Mouse (Mus musculus) mammary gland, adult 2 months (tissue): ENCODE results near the gene Cdc20. TPM values are rescaled to one million over a fixed set of nuclear protein-coding genes. Genes with fewer than 3 reads are reported as not detected.

Experiments
- polyA plus RNA-seq: library from polyadenylated mRNA; depleted of rRNA; stranded (reverse); fragments of >200 nt; gene quantifications from 2 replicates; pipeline ENCODE4 v1.2.3, GENCODE M21; 2012; ENCODE audit warnings: low replicate concordance; rRNA removed

The Cdc20 gene
- polyA plus RNA-seq = 5.6 and 9.2 TPM in 2 replicates

GRCm38 (mm10) chr4:118436820-118437603 is at the start of gene Cdc20:
Gene Cdc20 (minus strand): TSS chr4:118437352.

GRCm38 (mm10) chr4:118457345-118457975 is 20.3 kb upstream of the Cdc20 start, which contains the start of gene Mpl:
Gene Mpl (minus strand): TSS chr4:118457513.

GRCm38 (mm10) chr4:118427768-118428451 is 9.2 kb downstream of the Cdc20 start, which contains the start of gene Elovl1:
Gene Elovl1 (plus strand): TSS chr4:118428093.

GRCm38 (mm10) chr4:118409142-118409900 is 27.8 kb downstream of the Cdc20 start, which contains the start of the genes Szt2 and Med8:
Gene Szt2 (minus strand): TSS chr4:118409273.
Gene Med8 (plus strand): TSS chr4:118409337.

Other genes with a start within 250 kb of the Cdc20 start
- 38.2 and 71.2 TPM in 2 replicates for gene Ptprf, start 145.9 kb downstream of the Cdc20 start, polyA plus RNA-seq
- 25.6 and 37.1 TPM in 2 replicates for gene Szt2, start 28.1 kb downstream of the Cdc20 start, polyA plus RNA-seq
- 18.0 and 34.9 TPM in 2 replicates for gene Med8, start 28.0 kb downstream of the Cdc20 start, polyA plus RNA-seq
- gene Elovl1, start 9.3 kb downstream of the Cdc20 start, polyA plus RNA-seq = 173 and 250 TPM in 2 replicates
- gene Mpl, start 20.2 kb upstream of the Cdc20 start, polyA plus RNA-seq = 0.07 and 0.18 TPM in 2 replicates
- gene Tie1, start 52.7 kb upstream of the Cdc20 start, polyA plus RNA-seq = 48.7 and 75.0 TPM in 2 replicates
- gene 2610528J11Rik, start 89.6 kb upstream of the Cdc20 start, polyA plus RNA-seq = 8.1 and 9.7 TPM in 2 replicates
- 13.6 and 13.7 TPM in 2 replicates for gene Tmem125, start 106.7 kb upstream of the Cdc20 start, polyA plus RNA-seq
- 0.16 TPM in 1 of 2 replicates, not detected in the other for gene Cfap57, start 183.4 kb upstream of the Cdc20 start, polyA plus RNA-seq
- gene Ebna1bp2, start 183.4 kb upstream of the Cdc20 start, polyA plus RNA-seq = 9.8 and 13.4 TPM in 2 replicates
- not detected in 2 replicates for gene Olfr62, start 221.6 kb upstream of the Cdc20 start, polyA plus RNA-seq